Mouse (Mus musculus): Measurements from ENCODE around the gene Anapc2. TPM values are rescaled to one million over a fixed set of nuclear protein-coding genes. Genes with fewer than 3 reads are reported as not detected.
A peak's percentile ranks its signal among the peaks of the same experiment; 100 is the strongest.

Gene Anapc2
- polyA plus RNA-seq, 1 experiment from 2014 or later = 141 TPM

DNA sequence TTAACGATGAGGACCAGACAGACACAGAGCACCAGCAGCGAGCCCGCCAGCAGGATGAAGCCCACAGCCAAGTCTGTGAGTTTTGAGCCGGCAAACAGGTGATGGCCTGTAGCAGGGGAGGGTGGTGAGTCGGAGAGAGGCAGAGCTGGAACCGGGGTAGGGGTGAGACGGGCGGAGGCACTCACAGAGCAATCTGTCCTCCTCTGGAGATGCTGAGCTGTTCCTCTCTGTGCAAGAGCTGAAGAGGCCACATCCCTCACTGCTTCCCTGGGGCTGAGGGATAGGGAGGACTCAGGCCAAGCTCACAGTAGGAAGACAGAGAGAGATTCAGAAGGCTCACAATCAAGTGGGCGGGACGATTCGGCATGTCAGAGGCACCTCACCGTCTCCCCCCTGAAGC, 41.2 kb upstream of the Anapc2 start:
- Histone ChIP-seq H3K27ac (replicated peaks) (0 out of 2 replicates have a peak overlapping the region, but pooled peaks have one; percentile 15), H3K9me3 (replicated peaks) (no peaks in the 10 kb centered on the region), H3K4me1 (peaks cover 11% of the 10 kb centered on the region), H3K4me3 (no peak overlapping the region), H3K36me3 (no peaks in the 10 kb centered on the region), H3K27me3 (ENCODE audit: low read depth, poor library complexity, severe bottlenecking) (0 out of 2 replicates have a peak, but pooled peaks cover 16% of the 10 kb centered on the region)
- 50% methylated on average over 12 of the region's 12 CpGs for WGBS
- DNase-seq (ENCODE audit: low spot score) = no peak

DNA sequence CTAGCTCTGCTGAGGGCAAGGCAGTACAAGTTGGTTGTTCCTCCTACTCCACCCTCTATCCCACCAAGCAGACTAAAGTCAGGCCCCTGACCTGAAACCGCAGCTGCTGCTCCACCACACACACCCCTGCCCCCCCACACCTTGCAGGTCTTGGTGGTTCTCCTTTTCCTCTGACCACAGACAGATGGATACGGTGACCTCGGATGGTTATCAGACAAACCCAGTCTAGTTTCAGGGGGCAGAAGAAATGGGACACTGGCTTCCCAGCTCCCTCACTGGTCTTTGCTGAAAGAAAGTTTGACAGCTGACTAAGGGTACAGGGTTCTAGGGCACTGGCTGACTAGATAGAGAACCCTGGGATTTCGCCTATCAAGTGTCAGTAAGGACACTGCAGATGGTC, 38.9 kb upstream of the Anapc2 start:
- H3K27me3 ChIP-seq (ENCODE audit: low read depth, poor library complexity, severe bottlenecking) = 0 out of 2 replicates have a peak, but pooled peaks cover 16% of the 10 kb centered on the region
- H3K36me3 ChIP-seq = no peaks in the 10 kb centered on the region
- no peaks in the 10 kb centered on the region for H3K9me3 ChIP-seq (replicated peaks)
- DNase-seq (ENCODE audit: low spot score) = no peak
- H3K4me3 ChIP-seq = no peak overlapping the region
- H3K27ac ChIP-seq (replicated peaks) = no peak overlapping the region
- 86% methylated on average over 4 of the region's 4 CpGs for WGBS
- H3K4me1 ChIP-seq = peaks cover 7% of the 10 kb centered on the region

DNA sequence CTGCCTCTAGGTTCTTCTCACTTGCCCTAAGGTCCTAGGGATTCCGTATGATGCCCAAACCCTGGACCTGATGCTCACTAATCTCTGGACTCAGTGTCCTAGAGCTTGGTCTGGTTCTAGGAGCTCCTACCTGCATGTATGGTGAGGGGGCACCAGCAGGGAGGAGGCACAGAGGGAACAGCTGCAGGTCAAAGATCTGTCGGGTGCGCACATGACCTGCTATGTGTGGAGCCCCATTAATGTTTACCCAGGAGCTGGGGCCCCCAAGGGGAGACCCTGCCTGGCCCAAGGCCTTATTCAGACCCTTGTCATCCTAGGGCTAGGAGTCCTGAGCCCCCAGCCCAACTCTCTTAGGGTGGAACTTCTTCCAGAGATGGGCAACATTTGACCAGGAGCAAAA, 38.2 kb upstream of the Anapc2 start, which contains the start of gene Slc34a3:
TSS of gene Slc34a3 (minus strand) at position 315 of the 400 bp plus-strand sequence.
- no peak within 1 kb of the TSS for H3K4me3 ChIP-seq
- DNase-seq (ENCODE audit: low spot score) = no peak
- peaks cover 16% of the 10 kb centered on the region; the same call in 1 of the 2 replicates for H3K27me3 ChIP-seq (ENCODE audit: low read depth, poor library complexity, severe bottlenecking)
- 87% methylated on average over 3 of the region's 3 CpGs for WGBS
- H3K36me3 ChIP-seq = no peaks in the 10 kb centered on the region
- H3K4me1 ChIP-seq = 0 out of 2 replicates have a peak, but pooled peaks cover 2% of the 10 kb centered on the region
- no peak within 1 kb of the TSS for H3K27ac ChIP-seq (replicated peaks)
- no peaks in the 10 kb centered on the region for H3K9me3 ChIP-seq (replicated peaks)

DNA sequence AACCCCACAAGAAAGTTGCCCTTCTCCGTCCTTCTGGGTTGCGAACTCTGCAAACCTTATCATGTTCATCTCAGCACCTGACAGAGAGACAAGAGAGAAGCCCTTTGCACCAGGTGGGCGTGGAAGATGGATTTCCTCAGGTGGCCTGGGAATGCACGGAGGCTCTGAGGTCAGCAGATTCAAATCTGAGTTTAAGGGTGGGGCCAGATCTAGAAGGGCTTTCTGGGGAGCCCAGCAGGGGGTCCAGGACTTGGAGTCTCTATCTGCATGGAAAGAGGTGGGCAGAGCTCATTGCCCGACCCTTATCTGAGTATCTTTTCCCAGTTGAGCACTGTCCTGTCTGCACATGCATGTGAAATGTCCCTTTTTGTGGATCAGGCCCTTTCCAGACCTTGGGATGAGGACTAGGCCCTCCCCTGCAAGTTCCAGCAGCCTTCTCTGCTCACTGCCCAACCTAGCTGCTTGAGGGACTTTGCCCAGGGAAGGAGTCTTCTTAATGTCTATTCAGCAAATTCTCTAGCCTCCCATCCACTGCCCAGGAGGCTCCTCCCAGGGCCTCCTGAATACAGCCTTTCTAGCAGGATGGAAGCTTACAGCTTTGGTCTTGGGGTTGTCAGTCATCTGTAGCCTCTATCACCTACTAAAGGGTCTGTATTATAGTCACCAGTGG, 37.6 kb upstream of the Anapc2 start:
- Histone ChIP-seq H3K27me3 (ENCODE audit: low read depth, poor library complexity, severe bottlenecking) (peaks cover 16% of the 10 kb centered on the region; the same call in 1 of the 2 replicates), H3K4me3 (no peak overlapping the region), H3K27ac (replicated peaks) (no peak overlapping the region), H3K4me1 (no peaks in the 10 kb centered on the region), H3K9me3 (replicated peaks) (no peaks in the 10 kb centered on the region), H3K36me3 (no peaks in the 10 kb centered on the region)
- DNase-seq (ENCODE audit: low spot score) = no peak
- WGBS = 80% methylated on average over 5 of the region's 5 CpGs

DNA sequence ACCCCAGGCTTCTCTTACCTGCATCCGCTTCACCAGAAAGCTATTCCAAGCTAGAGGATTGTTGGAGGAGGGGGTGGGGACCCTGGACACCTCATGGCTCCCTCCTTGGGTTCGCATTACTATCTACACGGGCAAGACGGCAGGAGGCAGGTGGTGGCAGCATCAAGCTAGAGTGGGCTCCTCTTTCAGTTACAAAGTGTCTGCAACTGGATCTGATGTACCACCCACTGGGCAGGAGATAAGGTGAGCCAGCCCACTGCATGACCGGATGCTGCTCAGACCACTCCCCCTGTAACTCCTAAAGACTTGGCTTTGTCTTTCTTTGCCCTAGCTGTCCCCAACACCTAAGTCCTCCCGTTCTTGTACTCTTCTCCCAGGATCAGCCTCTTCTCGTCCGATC, 35.7 kb upstream of the Anapc2 start, which contains the start of gene Rnf224:
TSS of gene Rnf224 (minus strand) at position 174 of the 400 bp plus-strand sequence.
- WGBS = 43% methylated on average over 8 of the region's 8 CpGs
- peaks cover 12% of the 10 kb centered on the region for H3K27me3 ChIP-seq (ENCODE audit: low read depth, poor library complexity, severe bottlenecking)
- peaks cover 15% of the 10 kb centered on the region for H3K4me1 ChIP-seq
- H3K4me3 ChIP-seq = no peak within 1 kb of the TSS
- H3K36me3 ChIP-seq = no peaks in the 10 kb centered on the region
- DNase-seq (ENCODE audit: low spot score) = no peak
- no peaks in the 10 kb centered on the region for H3K9me3 ChIP-seq (replicated peaks)
- H3K27ac ChIP-seq (replicated peaks) = no peak within 1 kb of the TSS

DNA sequence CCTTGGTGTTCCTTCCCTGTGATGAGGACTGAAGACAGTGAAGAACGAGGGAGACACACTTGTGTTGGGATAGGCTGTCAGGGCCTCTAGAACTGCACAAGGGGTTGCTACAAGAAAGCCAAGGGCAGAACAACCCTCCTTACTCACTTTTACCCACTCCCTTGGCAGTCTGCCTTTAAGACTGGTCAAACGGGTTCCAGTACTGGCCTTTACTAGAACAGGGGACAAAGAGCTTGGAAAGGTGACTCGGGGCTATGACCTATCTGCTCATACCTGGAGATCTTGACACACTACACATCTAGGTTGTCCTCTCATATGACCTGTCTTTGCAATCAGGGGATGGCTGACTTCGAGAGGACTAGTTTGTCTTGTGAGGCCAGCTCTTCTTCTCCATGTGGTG, 34.8 kb upstream of the Anapc2 start:
- Histone ChIP-seq H3K27me3 (ENCODE audit: low read depth, poor library complexity, severe bottlenecking) (peaks cover 19% of the 10 kb centered on the region), H3K36me3 (no peaks in the 10 kb centered on the region), H3K4me3 (no peak overlapping the region), H3K4me1 (peaks cover 24% of the 10 kb centered on the region), H3K27ac (replicated peaks) (no peak overlapping the region), H3K9me3 (replicated peaks) (no peaks in the 10 kb centered on the region)
- DNase-seq (ENCODE audit: low spot score) = no peak
- WGBS = 83% methylated on average over 4 of the region's 4 CpGs

DNA sequence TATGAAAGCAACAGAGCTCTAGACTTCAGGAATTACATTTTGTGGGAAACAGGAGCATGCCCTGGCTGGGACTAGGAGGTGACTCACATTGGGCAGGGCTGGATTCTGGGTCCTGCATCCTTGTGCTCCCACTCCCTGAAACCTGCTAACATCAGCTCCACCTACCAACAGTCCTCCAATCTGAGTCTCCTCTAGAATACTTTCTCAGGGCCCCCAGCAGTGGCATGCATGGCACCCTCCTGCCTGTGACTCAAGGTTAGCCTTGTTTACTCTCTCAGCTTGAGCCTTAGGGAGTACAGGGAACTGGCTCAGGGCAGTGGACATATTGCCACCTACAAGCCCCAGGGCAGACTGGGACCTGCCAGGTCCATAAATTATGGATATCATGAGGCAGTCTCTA, 34.2 kb upstream of the Anapc2 start:
- H3K27ac ChIP-seq (replicated peaks) = no peak overlapping the region
- no peak overlapping the region for H3K4me3 ChIP-seq
- peaks cover 30% of the 10 kb centered on the region for H3K4me1 ChIP-seq
- DNase-seq (ENCODE audit: low spot score) = no peak
- H3K27me3 ChIP-seq (ENCODE audit: low read depth, poor library complexity, severe bottlenecking) = peaks cover 25% of the 10 kb centered on the region
- H3K36me3 ChIP-seq = no peaks in the 10 kb centered on the region
- no peaks in the 10 kb centered on the region for H3K9me3 ChIP-seq (replicated peaks)

DNA sequence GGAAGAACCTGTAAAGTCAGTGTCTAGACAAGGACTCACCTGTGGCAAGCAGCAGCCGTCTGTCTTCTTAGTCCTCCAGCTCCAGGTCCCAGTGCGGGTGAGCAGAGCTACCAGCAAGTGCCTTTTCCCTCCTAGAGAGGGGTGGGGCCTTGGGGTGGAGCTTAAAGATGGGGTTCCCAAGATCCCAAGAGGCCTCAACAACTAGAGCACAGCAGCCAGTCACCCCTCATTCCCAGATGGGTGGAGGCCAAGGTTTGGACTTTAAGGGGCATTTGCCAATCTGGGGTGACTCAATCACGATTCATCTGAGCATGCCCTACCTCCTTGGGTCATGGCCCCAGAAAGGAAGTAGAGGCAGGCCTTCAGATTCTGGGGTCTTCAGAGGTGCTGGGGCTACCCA, 32.5 kb upstream of the Anapc2 start:
- 90% methylated on average over 3 of the region's 3 CpGs for WGBS
- no peak for DNase-seq (ENCODE audit: low spot score)
- peaks cover 38% of the 10 kb centered on the region for H3K27me3 ChIP-seq (ENCODE audit: low read depth, poor library complexity, severe bottlenecking)

DNA sequence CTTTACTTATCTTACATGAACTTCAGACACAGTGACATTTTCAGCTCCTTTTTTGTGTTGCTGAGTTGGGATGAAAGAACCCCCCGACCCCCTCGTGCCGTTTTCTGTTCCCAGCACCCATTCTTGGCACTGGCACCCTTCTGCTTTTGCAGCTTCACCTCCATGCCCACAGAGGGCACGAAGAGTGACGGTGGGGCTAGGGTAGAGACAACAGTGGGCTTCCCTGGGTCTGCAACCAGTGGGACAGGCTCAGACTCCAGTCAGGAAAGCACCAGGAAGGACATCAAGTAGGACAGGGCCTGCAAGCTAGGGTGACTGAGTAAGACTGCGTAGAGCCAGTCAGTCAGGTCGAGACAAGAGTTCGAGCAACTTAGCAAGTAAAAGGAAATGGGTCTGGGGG, 32.0 kb upstream of the Anapc2 start:
- peaks cover 33% of the 10 kb centered on the region for H3K4me1 ChIP-seq
- peak overlapping the region; percentile 78 for H3K27ac ChIP-seq (replicated peaks)
- no peak for DNase-seq (ENCODE audit: low spot score)
- peaks cover 38% of the 10 kb centered on the region for H3K27me3 ChIP-seq (ENCODE audit: low read depth, poor library complexity, severe bottlenecking)
- no peaks in the 10 kb centered on the region for H3K9me3 ChIP-seq (replicated peaks)
- 51% methylated on average over 8 of the region's 8 CpGs for WGBS
- peaks cover 14% of the 10 kb centered on the region for H3K36me3 ChIP-seq
- peak overlapping the region; percentile 67 for H3K4me3 ChIP-seq

More for the DNA sequence above, 32.5 kb upstream of the Anapc2 start:
- no peaks in the 10 kb centered on the region for H3K9me3 ChIP-seq (replicated peaks)
- H3K36me3 ChIP-seq = peaks cover 8% of the 10 kb centered on the region; the same call in 1 of the 2 replicates
- H3K4me3 ChIP-seq = no peak overlapping the region; the same call in 1 of the 2 replicates
- peaks cover 33% of the 10 kb centered on the region for H3K4me1 ChIP-seq
- no peak overlapping the region for H3K27ac ChIP-seq (replicated peaks)

DNA sequence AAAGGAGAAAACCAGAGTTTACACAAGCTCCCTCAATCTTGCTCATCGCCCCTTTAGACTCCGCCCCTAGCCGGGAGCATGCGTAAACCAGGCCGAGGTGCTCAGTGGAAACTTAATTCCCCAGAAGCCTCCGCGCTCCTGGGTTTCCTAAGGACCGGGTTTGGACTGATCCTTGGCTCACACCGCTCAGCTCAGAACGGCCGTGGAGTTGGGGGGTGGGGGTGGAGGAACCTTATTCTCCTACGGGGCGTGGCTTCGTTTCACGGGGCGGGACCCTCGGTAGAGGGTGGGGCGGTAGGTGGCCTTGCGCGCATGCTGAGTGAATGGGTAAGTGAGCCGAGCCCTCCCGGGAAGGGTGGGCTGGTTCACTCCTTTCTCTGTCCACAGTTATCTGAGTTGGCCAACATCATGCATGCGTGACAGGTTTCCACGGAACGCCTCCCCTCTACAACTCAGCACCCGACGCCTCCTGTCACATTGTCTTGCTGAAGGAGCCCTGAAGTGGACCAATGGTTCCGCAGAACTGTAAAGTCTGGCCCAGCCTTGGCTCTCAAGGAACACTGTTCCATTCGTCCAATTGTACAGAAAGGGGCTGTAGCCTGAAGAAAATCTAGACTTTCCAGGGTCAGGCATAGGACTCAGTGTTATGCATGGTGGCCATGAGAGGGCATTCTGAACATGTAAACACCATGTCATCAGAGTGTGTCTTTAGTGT, 31.4 kb upstream of the Anapc2 start:
- H3K9me3 ChIP-seq (replicated peaks) = no peaks in the 10 kb centered on the region
- peak; percentile 77 for DNase-seq (ENCODE audit: low spot score)
- 1% methylated on average over 29 of the region's 29 CpGs for WGBS
- H3K27me3 ChIP-seq (ENCODE audit: low read depth, poor library complexity, severe bottlenecking) = peaks cover 38% of the 10 kb centered on the region
- peaks cover 33% of the 10 kb centered on the region for H3K4me1 ChIP-seq
- H3K36me3 ChIP-seq = peaks cover 19% of the 10 kb centered on the region
- H3K4me3 ChIP-seq = peak overlapping the region; percentile 67
- peak overlapping the region; percentile 78 for H3K27ac ChIP-seq (replicated peaks)

DNA sequence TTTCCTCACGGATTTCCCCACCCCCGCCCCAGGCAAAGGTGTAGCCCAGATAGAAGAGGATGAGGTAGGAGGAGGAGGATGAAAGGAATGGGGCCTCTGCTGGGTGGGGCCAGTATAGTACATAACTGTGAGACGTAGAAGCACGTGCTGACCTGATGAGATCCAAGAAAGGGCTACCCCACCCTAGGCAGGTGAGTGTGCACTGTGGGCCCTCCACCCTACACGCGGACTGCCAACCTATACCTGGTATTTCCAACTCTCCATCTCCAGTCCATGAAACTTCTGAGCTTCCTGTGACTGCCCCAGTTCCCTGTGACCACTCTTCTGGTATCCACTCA, 30.9 kb upstream of the Anapc2 start:
- no peak for DNase-seq (ENCODE audit: low spot score)
- peaks cover 38% of the 10 kb centered on the region for H3K27me3 ChIP-seq (ENCODE audit: low read depth, poor library complexity, severe bottlenecking)
- peak overlapping the region; percentile 80; the same call in 1 of the 2 replicates for H3K27ac ChIP-seq (replicated peaks)

DNA sequence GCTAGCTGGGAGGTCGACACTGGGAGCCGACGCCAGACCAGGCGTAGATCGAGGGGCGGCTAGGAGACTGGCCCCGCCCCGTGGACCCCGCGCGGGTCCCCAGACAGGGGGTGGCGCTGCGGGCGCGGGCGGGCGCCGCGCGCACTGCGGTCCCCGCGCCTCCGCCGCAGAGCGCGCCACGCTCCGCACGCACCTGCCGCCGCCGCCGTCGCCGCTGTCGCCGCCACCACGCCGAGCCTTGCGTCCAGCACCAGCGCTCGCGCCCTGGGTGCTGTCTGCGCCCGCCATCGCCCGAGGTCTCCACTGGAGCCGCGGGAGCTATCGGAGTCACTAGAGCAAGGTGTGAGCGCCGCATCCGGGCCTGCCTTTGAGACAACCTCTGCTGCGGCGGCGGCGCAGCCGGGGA, 30.2 kb upstream of the Anapc2 start, which contains the start of the genes Rnf208 and Cysrt1:
TSS of gene Rnf208 (plus strand) at position 155 of the 406 bp plus-strand sequence.
TSS of gene Cysrt1 (minus strand) at position 352 of the 406 bp plus-strand sequence.
- Histone ChIP-seq H3K27ac (replicated peaks) (peak within 1 kb of the TSS; percentile 80), H3K36me3 (peaks cover 31% of the 10 kb centered on the region), H3K9me3 (replicated peaks) (no peaks in the 10 kb centered on the region), H3K27me3 (ENCODE audit: low read depth, poor library complexity, severe bottlenecking) (peaks cover 38% of the 10 kb centered on the region), H3K4me1 (peaks cover 33% of the 10 kb centered on the region), H3K4me3 (peak within 1 kb of the TSS; percentile 67)
- under 1% methylated on average over 56 of the region's 59 CpGs for WGBS
- DNase-seq (ENCODE audit: low spot score) = peak; percentile 47

More for the DNA sequence above, 30.9 kb upstream of the Anapc2 start:
- H3K4me1 ChIP-seq = peaks cover 33% of the 10 kb centered on the region
- no peaks in the 10 kb centered on the region for H3K9me3 ChIP-seq (replicated peaks)
- H3K4me3 ChIP-seq = peak overlapping the region; percentile 67
- peaks cover 24% of the 10 kb centered on the region for H3K36me3 ChIP-seq
- 20% methylated on average over 6 of the region's 6 CpGs for WGBS

DNA sequence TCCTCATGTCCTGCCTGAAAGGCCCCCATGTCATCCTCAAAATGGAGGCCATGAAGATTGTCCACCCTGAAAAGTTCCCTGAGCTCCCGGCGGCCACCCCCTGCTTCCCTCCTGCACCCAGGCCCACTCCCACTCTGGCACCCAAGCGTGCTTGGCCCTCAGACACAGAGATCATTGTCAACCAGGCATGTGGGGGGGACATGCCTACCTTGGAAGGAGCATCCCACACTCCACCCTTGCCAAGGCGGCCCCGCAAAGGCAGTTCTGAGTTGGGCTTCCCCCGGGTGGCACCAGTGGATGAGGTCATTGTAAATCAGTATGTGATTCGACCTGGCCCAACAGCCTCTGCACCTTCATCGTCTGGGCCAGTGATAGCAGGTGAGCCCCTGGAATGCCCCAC, 28.9 kb upstream of the Anapc2 start:
- WGBS = 77% methylated on average over 8 of the region's 8 CpGs
- DNase-seq (ENCODE audit: low spot score) = no peak
- Histone ChIP-seq H3K27me3 (ENCODE audit: low read depth, poor library complexity, severe bottlenecking) (peaks cover 38% of the 10 kb centered on the region), H3K9me3 (replicated peaks) (no peaks in the 10 kb centered on the region), H3K4me1 (peaks cover 33% of the 10 kb centered on the region), H3K27ac (replicated peaks) (peak overlapping the region; percentile 80; the same call in 1 of the 2 replicates), H3K36me3 (peaks cover 44% of the 10 kb centered on the region), H3K4me3 (peak overlapping the region; percentile 67; the same call in 1 of the 2 replicates)
